Mouse (Mus musculus) liver, adult 2 months (tissue): Measurements from ENCODE around the gene Higd1c. TPM values are rescaled to one million over a fixed set of nuclear protein-coding genes. Genes with fewer than 3 reads are reported as not detected.
"Not testable (repeated sequence)": the region's sequence is repeated elsewhere in the genome, so short reads cannot be mapped to it uniquely, and the experiment has no call there.

Experiments used
- DNase-seq: peaks from one replicate; pipeline ENCODE4 v3.0.0-alpha.2; 2011; ENCODE audit warnings: low read depth, low spot score; ENCODE audit errors: extremely low read depth
- H3K27ac ChIP-seq: fragments of 200-500 bp; replicated peaks from 2 replicates; pipeline ENCODE4 v1.5.1; 2012; ENCODE audit warnings: low read depth, mild to moderate bottlenecking, control low read depth, inconsistent platforms, low read length; ENCODE audit not compliant: insufficient read depth
- H3K27me3 ChIP-seq: fragments of 200-500 bp; 2 replicates; pipeline ENCODE4 v1.6.1; 2012; ENCODE audit warnings: mild to moderate bottlenecking, moderate library complexity, low read length, inconsistent platforms; ENCODE audit not compliant: control insufficient read depth, insufficient read depth
- H3K36me3 ChIP-seq: fragments of 200-500 bp; 2 replicates; pipeline ENCODE4 v1.6.1; 2012; ENCODE audit warnings: low read length, inconsistent platforms; ENCODE audit not compliant: control insufficient read depth, insufficient read depth
- H3K4me1 ChIP-seq: fragments of 200-500 bp; 2 replicates; pipeline ENCODE4 v1.6.1; 2011; ENCODE audit warnings: low read length; ENCODE audit not compliant: control insufficient read depth, insufficient read depth
- H3K4me3 ChIP-seq: fragments of 200-500 bp; 2 replicates; pipeline ENCODE4 v1.5.1; 2011; ENCODE audit warnings: low read depth, mild to moderate bottlenecking, control low read depth, low read length, moderate library complexity; ENCODE audit not compliant: insufficient read depth
- H3K79me2 ChIP-seq: fragments of 200-500 bp; 2 replicates; pipeline ENCODE4 v1.6.1; 2012; ENCODE audit warnings: inconsistent platforms, mild to moderate bottlenecking, low read length, moderate library complexity; ENCODE audit not compliant: control insufficient read depth, insufficient read depth
- H3K9ac ChIP-seq: fragments of 200-500 bp; 2 replicates; pipeline ENCODE4 v1.6.1; 2012; ENCODE audit warnings: low read depth, mild to moderate bottlenecking, control low read depth, inconsistent platforms, low read length
- CTCF ChIP-seq: fragments of 200-500 bp; IDR thresholded peaks from 2 replicates; pipeline ENCODE4 v1.5.1; 2011; ENCODE audit warnings: low read depth, low read length, control low read depth
- POLR2A ChIP-seq: fragments of 200-500 bp; IDR thresholded peaks from 2 replicates; pipeline ENCODE4 v1.6.1; 2011; ENCODE audit warnings: low read length, control low read depth; ENCODE audit not compliant: insufficient read depth; ENCODE audit errors: extremely low read depth
- WGBS: fragments of 180-500 bp; shearing (Covaris S2); methylation state at CpG from one replicate; pipeline ENCODE4 v1.1.7; 2018; 5-methylcytosine and 5-hydroxymethylcytosine counted together
- polyA plus RNA-seq: library from polyadenylated mRNA; depleted of rRNA; stranded (reverse); fragments of >200 nt; gene quantifications from 2 replicates; pipeline ENCODE4 v1.2.3, GENCODE M21; 2012
- total RNA-seq: library from RNA; depleted of rRNA; stranded (reverse); fragments of >200 nt; gene quantifications from 2 replicates; pipeline ENCODE4 v1.2.3, GENCODE M21; 2014

Higd1c gene
- total and polyA plus RNA-seq, 2 experiments: not detected

DNA sequence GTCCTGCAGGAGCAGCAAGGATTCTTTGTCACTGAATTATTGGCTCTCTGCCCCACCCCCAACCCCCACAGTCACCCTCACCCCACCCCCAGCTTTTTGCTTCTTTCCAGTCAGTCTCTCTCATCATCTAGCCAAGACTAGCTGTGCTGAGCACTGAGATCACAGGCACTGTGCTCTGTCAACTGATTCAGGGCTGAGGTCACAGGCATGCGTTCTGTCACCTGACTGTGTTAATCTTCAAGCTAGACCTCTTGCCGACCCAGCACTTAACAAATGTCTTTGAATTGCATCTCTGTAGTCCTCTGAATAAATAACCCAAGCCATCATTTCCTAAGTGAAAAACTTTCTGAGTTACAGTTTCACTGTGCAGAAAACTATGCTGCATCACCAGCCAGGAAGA is 14.8 kb upstream of the Higd1c start:
- Histone ChIP-seq H3K36me3 (no peaks in the 10 kb centered on the region), H3K27ac (no peak overlapping the region), H3K27me3 (no peaks in the 10 kb centered on the region), H3K79me2 (no peaks in the 10 kb centered on the region), H3K4me1 (peaks cover 10% of the 10 kb centered on the region), H3K4me3 (no peak overlapping the region), H3K9ac (no peak overlapping the region)
- peak; percentile 82 for DNase-seq
- TF ChIP-seq POLR2A (no peak), CTCF (no peak)
- WGBS: 22% methylated on average over 2 of the region's 2 CpGs

DNA sequence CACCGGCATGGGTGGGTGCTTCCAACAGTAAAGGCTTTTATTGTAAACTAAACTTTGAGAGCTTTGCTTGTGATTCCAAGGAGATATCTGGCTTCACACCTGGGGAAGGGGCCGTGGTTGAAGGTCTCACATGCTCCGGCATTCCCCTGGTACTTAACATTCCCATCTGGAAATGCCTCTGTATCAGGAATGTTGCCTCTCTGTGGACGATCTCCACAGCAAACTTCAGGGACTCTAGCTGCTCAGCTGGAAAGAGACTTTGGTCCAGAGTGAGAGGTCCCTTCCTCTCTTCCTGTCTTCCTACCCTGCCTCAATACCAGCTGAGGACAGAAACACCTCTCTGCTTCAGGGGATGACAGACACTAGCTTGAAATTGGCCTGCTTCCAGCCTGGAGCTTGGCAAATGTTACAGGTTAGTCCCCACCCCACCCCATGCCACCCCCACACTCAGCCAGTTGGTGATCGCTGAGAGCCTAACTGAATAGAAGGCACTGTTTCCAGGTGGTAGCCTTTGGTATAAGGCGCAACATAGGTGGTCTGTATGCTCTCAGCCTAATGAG is 12.8 kb upstream of the Higd1c start:
- Histone ChIP-seq H3K27me3 (no peaks in the 10 kb centered on the region), H3K79me2 (no peaks in the 10 kb centered on the region), H3K36me3 (no peaks in the 10 kb centered on the region), H3K9ac (no peak overlapping the region), H3K27ac (no peak overlapping the region), H3K4me1 (peaks cover 4% of the 10 kb centered on the region; the same call in 1 of the 2 replicates), H3K4me3 (no peak overlapping the region)
- 63% methylated on average over 6 of the region's 6 CpGs for WGBS
- TF ChIP-seq CTCF: no peak
- TF ChIP-seq POLR2A: no peak
- no peak for DNase-seq

DNA sequence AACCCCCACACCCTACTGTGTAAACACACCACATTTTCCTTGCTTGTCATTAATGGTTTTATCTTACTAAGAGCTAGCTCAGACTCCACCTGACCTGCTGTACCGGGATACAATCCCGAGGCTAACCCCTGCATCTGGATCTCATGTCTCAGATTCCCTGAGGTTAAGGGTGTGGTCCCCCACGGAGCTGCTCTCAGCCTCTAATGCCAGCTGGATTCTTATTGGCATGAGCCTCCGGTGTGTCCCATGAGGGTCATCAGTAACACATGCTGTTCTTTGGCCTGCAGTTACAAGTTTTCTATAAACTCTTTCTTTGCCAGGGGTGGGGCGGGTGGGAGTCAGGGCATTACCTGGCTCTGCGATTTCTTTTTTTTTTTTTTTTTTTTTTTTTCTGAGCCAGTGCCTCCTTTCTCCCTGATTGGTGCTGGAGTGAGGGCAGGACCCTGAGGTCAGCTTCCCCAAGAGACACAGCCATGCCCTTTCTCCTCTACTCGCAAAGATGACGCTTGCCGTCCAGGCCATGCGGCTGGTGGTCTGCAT is 11.6 kb upstream of the Higd1c start, which contains the start of the genes Methig1 and Mettl7a2:
Gene Methig1, plus strand, starts transcription at position 439 of the 540 bp plus-strand sequence.
Gene Mettl7a2, plus strand, starts transcription at position 490 of the 540 bp plus-strand sequence.
- H3K27ac ChIP-seq: no peak within 1 kb of the TSS
- WGBS: 89% methylated on average over 10 of the region's 10 CpGs
- no peaks in the 10 kb centered on the region for H3K27me3 ChIP-seq
- no peak for DNase-seq
- TF ChIP-seq CTCF: no peak
- no peak for TF ChIP-seq POLR2A
- peaks cover 4% of the 10 kb centered on the region; the same call in 1 of the 2 replicates for H3K4me1 ChIP-seq
- H3K79me2 ChIP-seq: no peaks in the 10 kb centered on the region
- no peaks in the 10 kb centered on the region for H3K36me3 ChIP-seq
- no peak within 1 kb of the TSS for H3K4me3 ChIP-seq
- no peak within 1 kb of the TSS for H3K9ac ChIP-seq

DNA sequence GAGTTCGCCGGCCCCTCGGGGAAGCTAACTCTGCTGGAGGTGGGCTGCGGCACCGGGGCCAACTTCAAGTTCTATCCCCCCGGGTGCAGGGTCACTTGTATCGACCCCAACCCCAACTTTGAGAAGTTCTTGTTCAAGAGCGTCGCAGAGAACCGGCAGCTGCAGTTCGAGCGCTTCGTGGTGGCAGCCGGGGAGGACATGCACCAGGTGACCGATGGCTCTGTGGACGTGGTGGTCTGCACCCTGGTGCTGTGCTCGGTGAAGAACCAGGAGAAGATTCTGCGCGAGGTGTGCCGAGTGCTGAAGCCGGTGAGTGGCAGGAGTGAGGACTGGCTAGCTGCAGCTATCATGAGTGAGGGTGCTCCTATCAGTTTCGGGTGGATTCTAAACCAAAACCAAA is 10.9 kb upstream of the Higd1c start:
- H3K9ac ChIP-seq, H3K27ac ChIP-seq, H3K27me3 ChIP-seq, H3K4me3 ChIP-seq, H3K79me2 ChIP-seq, DNase-seq, H3K36me3 ChIP-seq, H3K4me1 ChIP-seq: not testable (repeated sequence)
- WGBS: 95% methylated on average over 20 of the region's 22 CpGs

DNA sequence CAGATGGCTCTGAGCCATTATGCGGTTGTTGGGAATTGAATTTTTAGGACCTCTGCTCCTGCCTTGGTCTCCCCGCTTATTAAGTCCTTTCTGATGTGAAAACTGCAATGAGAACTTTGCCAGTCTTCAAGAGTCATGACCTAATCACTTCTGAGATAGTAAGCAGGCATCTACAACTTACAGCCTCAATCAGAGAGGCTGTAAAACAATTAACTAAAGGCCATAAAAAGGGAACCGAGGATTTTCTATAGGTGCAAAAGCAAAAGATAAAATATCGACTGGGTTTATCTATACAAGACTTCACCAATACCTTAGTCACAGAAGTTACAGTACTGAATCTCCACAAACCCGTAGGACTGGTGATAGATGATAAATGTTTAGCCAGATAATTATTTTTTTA is 8.5 kb upstream of the Higd1c start:
- DNase-seq: no peak
- Histone ChIP-seq H3K4me1 (no peaks in the 10 kb centered on the region), H3K27ac (no peak overlapping the region), H3K9ac (no peak overlapping the region), H3K4me3 (no peak overlapping the region), H3K79me2 (no peaks in the 10 kb centered on the region), H3K36me3 (no peaks in the 10 kb centered on the region), H3K27me3 (no peaks in the 10 kb centered on the region)
- TF ChIP-seq CTCF: no peak
- no peak for TF ChIP-seq POLR2A
- 88% methylated on average over 5 of the region's 5 CpGs for WGBS

DNA sequence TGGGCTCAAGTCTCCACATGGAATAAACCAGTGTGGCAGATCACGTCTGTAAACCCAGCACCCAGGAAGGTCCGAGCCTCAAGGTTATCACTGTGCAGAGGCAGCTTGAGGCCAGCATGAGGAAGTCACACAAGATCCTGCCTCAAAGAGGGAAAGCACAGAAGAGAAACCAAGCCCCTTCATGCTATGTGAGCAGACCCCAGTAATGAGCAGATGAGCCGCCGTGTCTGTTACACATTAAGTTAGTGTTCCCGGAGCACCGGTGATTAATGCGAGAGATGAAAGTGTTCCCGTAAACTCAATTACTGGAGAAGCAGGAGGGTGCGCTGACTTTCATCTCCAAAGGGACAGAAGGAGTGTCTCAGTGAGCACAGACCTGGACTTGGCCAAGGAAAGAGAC is 1.6 kb downstream of the Higd1c start:
- not testable (repeated sequence) for H3K27ac ChIP-seq, H3K36me3 ChIP-seq, H3K9ac ChIP-seq, H3K4me3 ChIP-seq, H3K4me1 ChIP-seq, DNase-seq, H3K79me2 ChIP-seq, H3K27me3 ChIP-seq
- 92% methylated on average over 9 of the region's 9 CpGs for WGBS
